Mouse (Mus musculus): ENCODE data around the gene Klhl18. TPM values are rescaled to one million over a fixed set of nuclear protein-coding genes. Genes with fewer than 3 reads are reported as not detected.

Klhl18 gene
- polyA plus RNA-seq, 1 experiment: 22.5 TPM

DNA sequence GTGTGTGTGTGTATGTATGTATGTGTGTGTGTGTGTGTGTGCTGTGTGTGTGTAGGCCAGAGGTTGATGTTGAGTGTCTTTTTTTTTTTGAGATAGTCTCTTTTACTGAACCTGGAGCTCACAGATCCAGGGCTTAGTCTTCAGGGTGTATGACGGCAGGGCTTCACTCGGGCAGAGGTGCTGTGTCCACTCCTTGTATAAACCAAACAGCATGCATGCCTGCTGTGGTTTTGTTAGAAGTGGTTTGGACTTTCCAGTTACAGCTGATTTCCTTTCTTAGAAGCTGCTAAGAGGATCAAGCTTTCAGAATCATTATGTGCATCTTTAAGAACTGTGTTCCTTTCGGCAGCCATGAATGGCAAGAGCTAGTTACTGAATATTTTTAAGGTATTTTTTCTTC is 18.6 kb downstream of the Klhl18 start:
- WGBS: 32% methylated on average over 3 of the region's 3 CpGs
- Histone ChIP-seq H3K4me1 (ENCODE audit: control insufficient read depth, insufficient read depth, insufficient read length) (peaks cover 34% of the 10 kb centered on the region; the same call in 1 of the 2 replicates), H3K27ac (ENCODE audit: insufficient read depth, low read length) (peak overlapping the region; percentile 86), H3K36me3 (ENCODE audit: control insufficient read depth, insufficient read depth, low read length) (no peaks in the 10 kb centered on the region), H3K4me3 (ENCODE audit: extremely low read depth, insufficient read depth, insufficient read length) (no peak overlapping the region), H3K27me3 (ENCODE audit: control insufficient read depth, insufficient read depth, low read length) (no peaks in the 10 kb centered on the region)
- DNase-seq (ENCODE audit: low read depth in 1 of 2, low spot score in 2 of 2): no peak
- TF ChIP-seq POLR2A (IDR thresholded peaks at IDR 0.05; ENCODE audit: low read depth, low read length) (no peak), CTCF (IDR thresholded peaks at IDR 0.05; ENCODE audit: extremely low read depth, insufficient read depth, insufficient read length, insufficient replicate concordance) (no peak)

DNA sequence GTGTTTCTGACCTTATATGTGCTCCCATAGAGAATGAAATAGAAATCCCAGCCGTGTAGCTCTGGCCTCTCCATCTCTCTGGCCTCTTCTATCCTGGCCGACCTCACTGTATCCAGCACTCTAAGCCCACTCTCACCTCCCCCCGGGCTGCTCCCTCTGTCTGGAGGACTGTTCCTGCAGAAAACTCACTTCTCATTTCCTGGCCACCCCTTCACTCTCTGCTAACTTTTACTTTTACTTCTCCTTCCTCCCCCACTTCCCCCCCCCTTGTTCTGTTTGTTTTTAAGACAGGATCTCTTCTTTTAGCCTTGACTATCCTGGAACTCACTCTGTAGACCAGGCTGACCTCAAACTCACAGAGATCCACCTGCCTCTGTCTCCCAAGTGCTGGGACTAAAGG is 24.0 kb downstream of the Klhl18 start:
- peaks cover 12% of the 10 kb centered on the region; the same call in 1 of the 2 replicates for H3K4me1 ChIP-seq (ENCODE audit: control insufficient read depth, insufficient read depth, insufficient read length)
- no peak for DNase-seq (ENCODE audit: low read depth in 1 of 2, low spot score in 2 of 2)
- 15% methylated on average over 3 of the region's 3 CpGs for WGBS
- TF ChIP-seq POLR2A (IDR thresholded peaks at IDR 0.05; ENCODE audit: low read depth, low read length) (no peak), CTCF (IDR thresholded peaks at IDR 0.05; ENCODE audit: extremely low read depth, insufficient read depth, insufficient read length, insufficient replicate concordance) (no peak)
- peak overlapping the region; percentile 77 for H3K27ac ChIP-seq (ENCODE audit: insufficient read depth, low read length)
- H3K4me3 ChIP-seq (ENCODE audit: extremely low read depth, insufficient read depth, insufficient read length): 0 out of 2 replicates have a peak overlapping the region, but pooled peaks have one; percentile 23
- no peaks in the 10 kb centered on the region for H3K27me3 ChIP-seq (ENCODE audit: control insufficient read depth, insufficient read depth, low read length)
- peaks cover 5% of the 10 kb centered on the region; the same call in 1 of the 2 replicates for H3K36me3 ChIP-seq (ENCODE audit: control insufficient read depth, insufficient read depth, low read length)

GRCm38 (mm10) chr9:110448857-110449617 is 27.5 kb downstream of the Klhl18 start:
- Histone ChIP-seq H3K27ac (ENCODE audit: insufficient read depth, low read length) (no peak overlapping the region), H3K4me1 (ENCODE audit: control insufficient read depth, insufficient read depth, insufficient read length) (peaks cover 4% of the 10 kb centered on the region; the same call in 1 of the 2 replicates), H3K36me3 (ENCODE audit: control insufficient read depth, insufficient read depth, low read length) (peaks cover 5% of the 10 kb centered on the region; the same call in 1 of the 2 replicates), H3K4me3 (ENCODE audit: extremely low read depth, insufficient read depth, insufficient read length) (no peak overlapping the region), H3K27me3 (ENCODE audit: control insufficient read depth, insufficient read depth, low read length) (no peaks in the 10 kb centered on the region)
- 21% methylated on average over 11 of the region's 11 CpGs for WGBS
- no peak for TF ChIP-seq POLR2A (IDR thresholded peaks at IDR 0.05; ENCODE audit: low read depth, low read length)
- peak; percentile 61; the same call in 1 of the 2 replicates for TF ChIP-seq CTCF (IDR thresholded peaks at IDR 0.05; ENCODE audit: extremely low read depth, insufficient read depth, insufficient read length, insufficient replicate concordance)
- peak; percentile 70 to 75 for DNase-seq (ENCODE audit: low read depth in 1 of 2, low spot score in 2 of 2)

- TF ChIP-seq CTCF (IDR thresholded peaks at IDR 0.05; ENCODE audit: extremely low read depth, insufficient read depth, insufficient read length, insufficient replicate concordance): no peak
- no peak for TF ChIP-seq POLR2A (IDR thresholded peaks at IDR 0.05; ENCODE audit: low read depth, low read length)
- H3K36me3 ChIP-seq (ENCODE audit: control insufficient read depth, insufficient read depth, low read length): peaks cover 5% of the 10 kb centered on the region; the same call in 1 of the 2 replicates
- H3K4me3 ChIP-seq (ENCODE audit: extremely low read depth, insufficient read depth, insufficient read length): no peak overlapping the region
- DNase-seq (ENCODE audit: low read depth in 1 of 2, low spot score in 2 of 2): no peak
- 86% methylated on average over 15 of the region's 15 CpGs for WGBS
- no peaks in the 10 kb centered on the region for H3K27me3 ChIP-seq (ENCODE audit: control insufficient read depth, insufficient read depth, low read length)
- no peak overlapping the region for H3K27ac ChIP-seq (ENCODE audit: insufficient read depth, low read length)
- H3K4me1 ChIP-seq (ENCODE audit: control insufficient read depth, insufficient read depth, insufficient read length): peaks cover 4% of the 10 kb centered on the region; the same call in 1 of the 2 replicates
Measured at GRCm38 (mm10) chr9:110448356-110448755, 28.1 kb downstream of the Klhl18 start.

GRCm38 (mm10) chr9:110440559-110440958 is 35.9 kb downstream of the Klhl18 start:
- H3K36me3 ChIP-seq (ENCODE audit: control insufficient read depth, insufficient read depth, low read length): peaks cover 13% of the 10 kb centered on the region
- DNase-seq (ENCODE audit: low read depth in 1 of 2, low spot score in 2 of 2): no peak
- TF ChIP-seq POLR2A (IDR thresholded peaks at IDR 0.05; ENCODE audit: low read depth, low read length) (no peak), CTCF (IDR thresholded peaks at IDR 0.05; ENCODE audit: extremely low read depth, insufficient read depth, insufficient read length, insufficient replicate concordance) (no peak)
- H3K27ac ChIP-seq (ENCODE audit: insufficient read depth, low read length): no peak overlapping the region
- H3K27me3 ChIP-seq (ENCODE audit: control insufficient read depth, insufficient read depth, low read length): no peaks in the 10 kb centered on the region
- no peaks in the 10 kb centered on the region for H3K4me1 ChIP-seq (ENCODE audit: control insufficient read depth, insufficient read depth, insufficient read length)
- H3K4me3 ChIP-seq (ENCODE audit: extremely low read depth, insufficient read depth, insufficient read length): no peak overlapping the region
- WGBS: 45% methylated on average over 6 of the region's 6 CpGs

DNA sequence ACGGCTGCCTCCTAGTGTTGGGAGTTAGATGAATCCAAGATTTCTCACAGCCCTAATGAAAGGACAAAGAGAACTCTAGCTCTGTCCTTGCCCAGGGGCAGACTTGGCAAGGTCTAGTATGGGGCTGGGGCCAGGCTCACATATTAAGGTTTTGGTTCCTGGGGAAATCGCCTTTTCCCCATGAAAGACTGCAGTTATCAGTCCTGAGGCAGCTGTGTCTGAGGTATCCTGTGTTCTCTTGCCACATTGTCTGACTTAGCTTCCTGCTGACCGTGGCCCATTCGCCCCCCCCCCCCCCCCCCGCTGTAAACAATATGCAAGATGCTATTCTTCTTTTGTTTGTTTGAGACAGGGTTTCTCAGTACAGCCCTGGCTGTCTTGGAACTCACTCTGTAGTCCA is 36.4 kb downstream of the Klhl18 start:
- Histone ChIP-seq H3K4me1 (ENCODE audit: control insufficient read depth, insufficient read depth, insufficient read length) (no peaks in the 10 kb centered on the region), H3K4me3 (ENCODE audit: extremely low read depth, insufficient read depth, insufficient read length) (no peak overlapping the region), H3K27me3 (ENCODE audit: control insufficient read depth, insufficient read depth, low read length) (no peaks in the 10 kb centered on the region), H3K36me3 (ENCODE audit: control insufficient read depth, insufficient read depth, low read length) (peaks cover 14% of the 10 kb centered on the region), H3K27ac (ENCODE audit: insufficient read depth, low read length) (no peak overlapping the region)
- 44% methylated on average over 4 of the region's 5 CpGs for WGBS
- TF ChIP-seq POLR2A (IDR thresholded peaks at IDR 0.05; ENCODE audit: low read depth, low read length): no peak
- no peak for TF ChIP-seq CTCF (IDR thresholded peaks at IDR 0.05; ENCODE audit: extremely low read depth, insufficient read depth, insufficient read length, insufficient replicate concordance)
- DNase-seq (ENCODE audit: low read depth in 1 of 2, low spot score in 2 of 2): no peak

DNA sequence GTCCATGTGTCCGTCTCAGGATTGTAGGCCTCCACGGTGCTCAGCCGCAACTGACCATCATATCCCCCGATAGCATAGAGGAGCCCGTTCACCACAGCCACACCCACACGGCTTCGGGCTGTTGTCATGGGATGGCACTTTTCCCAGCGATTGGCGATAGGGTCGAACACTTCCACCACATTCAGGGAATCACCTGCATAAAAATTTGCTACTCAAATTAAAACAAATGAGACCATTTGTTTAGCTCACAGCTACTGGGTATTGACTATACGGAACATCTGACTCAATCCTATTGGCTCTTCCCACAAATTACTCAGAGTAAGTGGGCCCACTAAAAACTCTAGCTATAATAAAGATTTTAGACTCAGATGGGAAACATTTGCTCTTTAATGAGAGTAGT is 40.5 kb downstream of the Klhl18 start:
- Histone ChIP-seq H3K4me3 (ENCODE audit: extremely low read depth, insufficient read depth, insufficient read length) (no peak overlapping the region), H3K4me1 (ENCODE audit: control insufficient read depth, insufficient read depth, insufficient read length) (no peaks in the 10 kb centered on the region), H3K36me3 (ENCODE audit: control insufficient read depth, insufficient read depth, low read length) (peaks cover 28% of the 10 kb centered on the region), H3K27ac (ENCODE audit: insufficient read depth, low read length) (no peak overlapping the region), H3K27me3 (ENCODE audit: control insufficient read depth, insufficient read depth, low read length) (no peaks in the 10 kb centered on the region)
- 96% methylated on average over 11 of the region's 11 CpGs for WGBS
- TF ChIP-seq POLR2A (IDR thresholded peaks at IDR 0.05; ENCODE audit: low read depth, low read length) (no peak), CTCF (IDR thresholded peaks at IDR 0.05; ENCODE audit: extremely low read depth, insufficient read depth, insufficient read length, insufficient replicate concordance) (no peak)
- DNase-seq (ENCODE audit: low read depth in 1 of 2, low spot score in 2 of 2): no peak

Measured in spleen, adult 2 months (tissue).